Mouse (Mus musculus): ENCODE data around the gene Bcl2l15. TPM values are rescaled to one million over a fixed set of nuclear protein-coding genes. Genes with fewer than 3 reads are reported as not detected.

The Bcl2l15 gene
- polyA plus RNA-seq, 1 experiment from 2014 or later, result 0.42 TPM

Other genes with a start within 250 kb of the Bcl2l15 start
- gene Atg4a-ps, start 186.5 kb upstream of the Bcl2l15 start, polyA plus RNA-seq (2016; fragmentation: Nextera tagmentation; extraction: Ambion mirVana), result 0.26 TPM in 1 of 2 replicates, not detected in the other
- gene Olfml3, start 94.6 kb upstream of the Bcl2l15 start, polyA plus RNA-seq (2016; fragmentation: Nextera tagmentation; extraction: Ambion mirVana), result 6.6 and 10.7 TPM in 2 replicates
- gene Gm10964, start 93.2 kb upstream of the Bcl2l15 start, polyA plus RNA-seq (2016; fragmentation: Nextera tagmentation; extraction: Ambion mirVana), result not detected in 2 replicates
- 17.9 and 18.3 TPM in 2 replicates for gene Hipk1, start 41.0 kb upstream of the Bcl2l15 start, polyA plus RNA-seq (2016; fragmentation: Nextera tagmentation; extraction: Ambion mirVana)
- 25.6 and 32.4 TPM in 2 replicates for gene Dclre1b, start 23.2 kb upstream of the Bcl2l15 start, polyA plus RNA-seq (2016; fragmentation: Nextera tagmentation; extraction: Ambion mirVana)
- 21.8 and 26.1 TPM in 2 replicates for gene Ap4b1, start 23.1 kb upstream of the Bcl2l15 start, polyA plus RNA-seq (2016; fragmentation: Nextera tagmentation; extraction: Ambion mirVana)
- 0.17 TPM in 1 of 2 replicates, not detected in the other for gene Gm43064, start 23.0 kb upstream of the Bcl2l15 start, polyA plus RNA-seq (2016; fragmentation: Nextera tagmentation; extraction: Ambion mirVana)
- gene Ptpn22, start 27.2 kb downstream of the Bcl2l15 start, polyA plus RNA-seq (2016; fragmentation: Nextera tagmentation; extraction: Ambion mirVana), result 0.19 and 0.21 TPM in 2 replicates
- gene Rsbn1, start 81.5 kb downstream of the Bcl2l15 start, polyA plus RNA-seq (2016; fragmentation: Nextera tagmentation; extraction: Ambion mirVana), result 24.6 and 26.1 TPM in 2 replicates
- gene Phtf1, start 135.5 kb downstream of the Bcl2l15 start, polyA plus RNA-seq (2016; fragmentation: Nextera tagmentation; extraction: Ambion mirVana), result 50.4 and 56.4 TPM in 2 replicates

Measured in midbrain, embryonic 12.5 days (tissue).